Mouse (Mus musculus) layer of hippocampus, adult 8-10 months (tissue): Measurements from ENCODE around the gene 4931422A03Rik. TPM values are rescaled to one million over a fixed set of nuclear protein-coding genes. Genes with fewer than 3 reads are reported as not detected.

Source experiments
- DNase-seq, 2 experiments: peaks; one replicate each; pipeline ENCODE4 v3.0.0; 2022; ENCODE audit warnings: low spot score in 2 of 2
- total RNA-seq, 4 experiments: library from RNA; stranded (reverse); gene quantifications; 2 replicates each; pipeline ENCODE4 v1.2.4; 2022

The 4931422A03Rik gene
- total RNA-seq, 4 experiments from 2014 or later = 0.53 TPM; not detected in 3

- DNase-seq = no peak
Measured at GRCm38 (mm10) chr2:103937670-103938069, 90.5 kb downstream of the 4931422A03Rik start.

DNA sequence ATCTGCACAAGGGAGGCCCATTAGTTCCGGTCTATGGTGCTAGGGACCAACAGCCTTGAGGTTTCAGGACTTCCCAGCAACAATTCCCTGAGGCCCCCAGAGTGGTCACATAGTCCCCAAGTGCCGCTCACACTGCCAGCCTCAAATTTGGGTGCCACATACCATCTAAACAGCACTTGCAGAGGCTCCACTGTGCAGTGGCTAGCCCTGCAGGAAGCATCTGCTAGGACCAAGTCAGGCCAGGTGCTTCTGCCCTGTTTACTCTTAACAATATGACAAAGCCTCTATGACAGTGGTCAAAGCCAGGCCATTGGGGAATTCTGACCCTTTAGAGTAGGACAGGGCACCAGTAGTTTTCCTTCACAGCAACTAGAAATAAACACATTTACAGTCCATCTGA lies 91.5 kb downstream of the 4931422A03Rik start:
- DNase-seq = no peak

- DNase-seq = no peak
Measured at GRCm38 (mm10) chr2:103935691-103936435, 92.3 kb downstream of the 4931422A03Rik start.

- no peak for DNase-seq
Measured at GRCm38 (mm10) chr2:103934670-103935069, 93.5 kb downstream of the 4931422A03Rik start.

DNA sequence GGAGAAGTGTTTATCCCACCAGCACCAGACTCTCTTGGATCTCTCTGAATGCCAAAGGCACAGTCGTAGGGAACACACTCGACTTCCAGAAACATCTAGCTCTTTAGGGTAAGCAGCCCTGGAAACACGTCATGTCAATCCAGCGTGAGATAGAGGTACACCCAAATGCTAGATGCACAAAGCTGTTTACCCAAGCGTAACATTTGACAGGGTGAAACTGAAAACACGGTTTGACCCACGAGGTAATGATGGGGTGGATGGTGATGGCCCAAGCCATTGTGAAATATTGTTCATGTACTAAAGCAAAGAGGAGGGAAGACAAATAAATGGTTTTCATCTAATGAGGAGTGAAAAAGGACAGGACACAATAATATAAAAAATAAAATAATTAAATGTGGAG lies 93.9 kb downstream of the 4931422A03Rik start:
- no peak for DNase-seq

DNA sequence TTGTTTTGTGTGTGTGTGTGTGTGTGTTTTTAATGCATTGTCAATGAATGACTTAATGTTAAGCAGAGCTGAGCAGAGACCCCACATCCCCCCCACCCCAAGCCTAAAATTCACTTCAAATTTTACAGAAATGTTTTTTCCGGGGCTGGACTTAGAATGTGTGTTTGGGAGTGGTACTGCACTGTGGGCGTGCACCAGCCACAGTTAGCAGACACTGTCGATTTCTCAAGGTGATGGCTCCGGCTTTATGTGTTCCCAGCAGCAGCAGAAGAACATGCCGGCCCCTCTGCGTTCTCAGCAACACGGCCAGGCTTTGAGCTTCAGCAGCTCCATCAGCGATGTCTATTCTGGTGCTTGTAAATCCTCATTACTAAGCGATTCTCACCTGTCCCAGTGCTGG lies 95.7 kb downstream of the 4931422A03Rik start:
- DNase-seq = no peak

- DNase-seq = no peak
Measured at GRCm38 (mm10) chr2:103932025-103932424, 96.1 kb downstream of the 4931422A03Rik start.

GRCm38 (mm10) chr2:103931511-103931911 lies 96.7 kb downstream of the 4931422A03Rik start:
- DNase-seq = no peak

GRCm38 (mm10) chr2:103930306-103931019 lies 97.7 kb downstream of the 4931422A03Rik start:
- DNase-seq = peak in 1 of 2 experiments; percentile 17

DNA sequence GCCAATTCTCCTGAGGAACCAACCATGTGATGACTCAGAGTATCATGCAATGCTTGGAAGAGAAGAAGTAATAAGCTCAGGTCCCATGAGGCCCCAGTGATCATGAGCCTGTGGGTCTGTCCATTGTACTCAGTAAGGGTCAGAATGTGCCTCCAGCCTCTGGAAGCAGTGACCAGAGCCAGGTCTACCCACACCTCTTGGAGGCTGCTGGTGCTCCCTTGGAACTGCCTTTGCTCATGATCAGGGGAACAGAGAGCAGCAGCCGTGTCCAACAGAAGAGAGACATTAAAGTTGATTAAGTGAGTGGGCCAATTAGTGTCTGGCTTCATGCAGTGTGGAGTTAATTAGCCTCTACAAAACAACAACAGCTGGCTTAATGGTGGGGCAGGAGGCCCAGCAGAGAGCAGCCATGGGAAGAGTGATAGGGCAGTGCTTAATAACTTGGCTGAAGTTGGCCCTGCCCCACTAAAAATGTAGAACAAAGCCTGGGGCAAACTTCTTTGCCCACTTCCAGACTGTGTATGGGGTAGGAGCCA lies 100.5 kb downstream of the 4931422A03Rik start:
- DNase-seq = no peak

DNA sequence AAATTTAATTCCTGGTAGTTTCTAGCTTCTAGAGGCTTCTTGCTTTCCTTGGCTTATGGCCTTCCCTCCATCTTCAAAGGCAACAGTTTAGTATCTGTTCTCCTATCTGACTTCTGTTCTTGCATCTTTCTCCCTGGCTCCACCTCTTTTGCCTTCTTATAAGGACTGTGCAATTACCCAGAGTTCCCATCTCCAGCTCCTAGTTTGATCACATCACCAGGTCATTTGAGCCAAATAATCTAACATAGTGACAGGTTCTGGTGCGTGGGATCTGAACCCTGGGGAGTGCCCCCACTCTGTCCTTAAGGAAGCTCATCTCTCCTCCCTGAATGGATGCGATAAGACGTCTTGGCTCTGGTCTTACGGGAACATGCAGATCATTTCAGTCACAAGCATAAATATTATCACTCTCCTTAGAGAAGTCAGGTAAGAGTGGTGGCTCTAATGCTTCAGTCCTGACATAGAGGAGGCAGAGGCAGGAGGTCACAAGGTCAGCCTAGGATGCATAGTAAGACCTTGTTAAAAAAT lies 101.5 kb downstream of the 4931422A03Rik start:
- no peak for DNase-seq

DNA sequence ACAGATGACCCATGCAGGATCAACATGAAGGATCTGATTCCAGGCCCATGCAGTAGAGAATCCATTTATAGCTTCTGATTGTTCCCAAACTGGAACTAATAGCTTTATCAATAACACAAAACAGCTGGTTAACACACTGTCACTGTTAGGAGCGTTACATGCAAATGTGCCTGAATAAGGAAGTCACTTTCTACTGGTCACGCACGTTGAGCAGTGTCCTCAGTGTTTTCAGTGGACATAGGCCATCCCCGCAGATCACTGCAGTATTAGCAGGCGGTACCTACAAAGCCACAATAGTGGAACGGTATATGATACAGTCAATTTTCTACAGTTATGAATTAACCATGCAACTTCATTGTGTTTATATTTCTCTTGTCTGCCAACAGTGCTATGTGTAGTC lies 108.7 kb downstream of the 4931422A03Rik start:
- no peak for DNase-seq

DNA sequence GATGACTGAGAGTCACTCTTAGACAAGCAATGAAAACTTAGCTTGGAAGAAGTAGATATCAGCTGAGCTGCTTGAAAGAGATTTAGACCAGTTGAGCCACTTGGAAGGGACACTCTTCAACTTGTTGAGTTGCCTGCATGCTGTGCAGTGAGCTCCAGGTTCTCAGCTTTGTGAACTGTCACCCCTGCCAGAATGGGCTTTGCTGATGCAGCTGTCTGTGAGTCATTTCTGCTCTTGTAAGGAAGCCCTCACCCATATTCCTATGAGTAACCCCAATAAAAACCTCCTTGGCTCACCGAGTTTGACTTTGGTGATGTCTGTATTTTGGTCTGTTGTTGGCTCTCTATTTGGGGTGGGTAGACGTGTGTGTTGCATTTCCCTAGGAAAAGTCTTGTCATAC lies 109.8 kb downstream of the 4931422A03Rik start:
- no peak for DNase-seq

GRCm38 (mm10) chr2:103917375-103917774 lies 110.8 kb downstream of the 4931422A03Rik start:
- no peak for DNase-seq

Other genes starting within 250 kb of the 4931422A03Rik start
- gene Caprin1, start 230.7 kb downstream of the 4931422A03Rik start, total RNA-seq = 100 to 1,000 TPM; 280 to 296 (median 288) TPM
- gene Lmo2, start 70.4 kb downstream of the 4931422A03Rik start, total RNA-seq = 10 to 100 TPM; 16.1 to 29.7 (median 21.3) TPM
- 10 to 100 TPM; 42.1 to 51.9 (median 47.6) TPM for gene Fbxo3, start 640 bp downstream of the 4931422A03Rik start, total RNA-seq
- gene Gm10912, start 37.5 kb upstream of the 4931422A03Rik start, total RNA-seq = under 1 TPM; 0.28 to 0.81 (median 0.60) TPM
- not detected for gene Gm10799, start 40.2 kb upstream of the 4931422A03Rik start, total RNA-seq
- 1 to 10 TPM in 2 of 4 experiments, under 1 TPM in 1, not detected in 1; 0.85 to 2.1 (median 1.6) TPM for gene Cd59b, start 41.5 kb upstream of the 4931422A03Rik start, total RNA-seq
- gene Cd59a, start 67.4 kb upstream of the 4931422A03Rik start, total RNA-seq = 1 to 10 TPM; 3.9 to 7.6 (median 5.0) TPM
- under 1 TPM in 1 of 4 experiments, not detected in 3; 0.54 TPM for gene A930018P22Rik, start 94.4 kb upstream of the 4931422A03Rik start, total RNA-seq